Mouse (Mus musculus) layer of hippocampus, adult 11-12 months (tissue): ENCODE measurements around the gene Btbd35f21.
"Not testable (repeated sequence)": the region's sequence is repeated elsewhere in the genome, so short reads cannot be mapped to it uniquely, and the experiment has no call there.

Experiments
- DNase-seq: peaks from one replicate; pipeline ENCODE4 v3.0.0; 2022; ENCODE audit warnings: low spot score

Btbd35f21 gene

DNA sequence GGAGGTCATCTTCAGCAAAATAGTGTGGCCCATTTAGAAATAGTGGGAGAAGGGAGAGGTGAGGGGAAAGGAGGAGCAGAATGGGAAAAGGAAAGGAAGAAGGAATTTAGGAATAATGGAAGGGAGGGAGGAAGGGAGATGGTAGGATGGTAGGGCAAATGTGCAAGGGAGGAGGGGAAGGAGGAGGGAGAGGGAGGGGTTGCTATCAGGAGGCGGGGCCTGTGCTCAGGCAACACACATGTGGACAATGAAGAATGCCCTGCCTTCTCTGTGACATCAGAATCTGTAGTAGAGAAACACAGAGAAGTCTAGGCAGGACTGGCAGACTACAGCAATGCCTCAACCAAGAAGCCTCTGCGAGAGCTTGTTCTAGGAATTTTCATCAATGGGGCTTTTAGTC, at the start of gene Btbd35f21:
Gene Btbd35f21 (plus strand): TSS at position 301 of the 400 bp plus-strand sequence.
- DNase-seq, result not testable (repeated sequence)
